Mouse (Mus musculus) gastrocnemius, postnatal 14 days (tissue): ENCODE measurements around the gene Fgd6. TPM values are rescaled to one million over a fixed set of nuclear protein-coding genes. Genes with fewer than 3 reads are reported as not detected.

Source experiments
- DNase-seq: peaks from one replicate; pipeline ENCODE4 v3.0.0; 2021; ENCODE audit warnings: mixed read lengths
- intact Hi-C: fragments of 180-260 bp; cut with DNase I; formaldehyde crosslinking; loops from one replicate; pipeline ENCODE4 v1.15.1; 2025; ENCODE audit warnings: low total_unique reads
- total RNA-seq, 2 experiments: library from RNA; stranded (reverse); gene quantifications; 2 replicates each; pipeline ENCODE4 v1.2.3; 2021

Gene Fgd6
- total RNA-seq, 2 experiments from 2014 or later, result 2.1 to 2.5 TPM

DNA sequence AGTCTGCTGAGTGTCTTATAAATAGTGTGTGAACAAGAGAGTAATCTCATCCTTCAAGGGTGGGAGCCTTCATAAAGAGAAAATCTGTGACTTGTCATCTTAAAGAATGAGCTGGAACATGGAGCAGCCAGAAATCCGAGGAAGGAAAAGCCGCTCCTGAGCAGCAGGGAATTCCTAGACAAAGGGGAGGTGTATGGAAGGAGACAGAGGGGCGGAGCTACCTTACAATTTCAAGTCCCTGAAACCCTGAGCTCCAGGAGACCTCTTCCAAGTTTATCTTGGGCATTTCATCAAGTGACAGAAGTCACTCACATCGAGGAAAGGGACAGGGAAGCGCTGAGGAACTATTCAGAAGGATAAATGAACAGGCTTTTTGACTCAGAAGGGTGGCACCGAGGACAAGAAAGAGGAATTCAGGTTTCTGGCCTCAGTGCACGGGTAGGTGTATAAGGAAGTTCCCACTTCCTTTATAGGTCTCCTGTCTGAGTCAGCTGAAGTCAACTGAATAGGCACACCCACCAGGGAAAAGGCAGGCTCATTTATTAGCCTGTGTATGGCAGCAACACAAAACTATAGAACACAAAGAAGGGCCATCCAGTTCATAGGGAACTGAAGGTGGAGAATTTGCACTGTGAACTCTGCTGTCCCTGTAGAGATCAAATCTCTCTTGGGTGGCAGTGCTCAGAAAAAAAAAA is 46.4 kb downstream of the Fgd6 start:
- DNase-seq, result no peak

DNA sequence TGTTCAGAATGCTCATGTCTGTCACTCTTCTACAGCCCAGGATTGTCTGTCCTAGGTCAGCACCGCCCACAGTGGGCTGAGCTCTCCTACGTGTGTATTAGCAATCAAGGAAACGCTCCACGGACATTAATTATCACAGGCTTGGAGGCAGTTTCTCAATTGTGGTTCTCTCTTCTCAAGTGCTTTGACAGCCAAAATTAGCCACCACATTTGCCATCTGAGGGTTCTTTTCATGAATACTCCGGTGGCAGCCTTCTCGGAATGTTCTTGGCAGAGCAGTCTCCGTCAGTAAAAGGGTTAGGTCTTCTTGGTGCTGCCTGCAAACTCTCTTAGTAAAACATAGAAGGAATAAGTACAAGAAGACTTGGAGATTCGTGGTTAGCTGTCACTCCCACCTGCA is 50.5 kb downstream of the Fgd6 start:
- intact Hi-C loops, result no loop called here
- no peak for DNase-seq

More for the DNA sequence above, 46.4 kb downstream of the Fgd6 start:
- intact Hi-C loops, result no loop called here

GRCm38 (mm10) chr10:94087367-94088077 is 51.7 kb downstream of the Fgd6 start:
- no peak for DNase-seq
- intact Hi-C loops, result no loop called here

GRCm38 (mm10) chr10:94090032-94090431 is 54.2 kb downstream of the Fgd6 start:
- intact Hi-C loops, result no loop called here
- DNase-seq, result no peak

DNA sequence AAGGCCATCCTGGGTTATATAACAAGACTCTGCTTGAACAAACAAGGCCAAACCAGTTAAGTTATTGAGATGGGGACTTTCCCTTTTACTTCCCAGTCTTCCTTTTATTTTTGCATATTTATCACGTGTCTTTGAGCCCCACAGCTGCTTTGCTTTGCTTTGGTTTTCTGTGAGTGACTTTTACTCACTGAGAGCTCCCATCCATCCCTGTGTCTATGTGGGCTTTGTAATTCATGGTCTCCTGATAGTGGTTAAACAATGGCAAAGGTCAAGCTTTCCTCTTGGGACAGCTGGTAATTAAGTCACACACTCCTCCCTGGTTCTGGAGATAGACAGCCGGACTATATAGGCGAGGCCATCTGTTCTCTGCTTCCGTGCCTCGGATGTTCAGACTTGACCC is 57.7 kb downstream of the Fgd6 start:
- intact Hi-C loops, result no loop called here
- DNase-seq, result no peak

DNA sequence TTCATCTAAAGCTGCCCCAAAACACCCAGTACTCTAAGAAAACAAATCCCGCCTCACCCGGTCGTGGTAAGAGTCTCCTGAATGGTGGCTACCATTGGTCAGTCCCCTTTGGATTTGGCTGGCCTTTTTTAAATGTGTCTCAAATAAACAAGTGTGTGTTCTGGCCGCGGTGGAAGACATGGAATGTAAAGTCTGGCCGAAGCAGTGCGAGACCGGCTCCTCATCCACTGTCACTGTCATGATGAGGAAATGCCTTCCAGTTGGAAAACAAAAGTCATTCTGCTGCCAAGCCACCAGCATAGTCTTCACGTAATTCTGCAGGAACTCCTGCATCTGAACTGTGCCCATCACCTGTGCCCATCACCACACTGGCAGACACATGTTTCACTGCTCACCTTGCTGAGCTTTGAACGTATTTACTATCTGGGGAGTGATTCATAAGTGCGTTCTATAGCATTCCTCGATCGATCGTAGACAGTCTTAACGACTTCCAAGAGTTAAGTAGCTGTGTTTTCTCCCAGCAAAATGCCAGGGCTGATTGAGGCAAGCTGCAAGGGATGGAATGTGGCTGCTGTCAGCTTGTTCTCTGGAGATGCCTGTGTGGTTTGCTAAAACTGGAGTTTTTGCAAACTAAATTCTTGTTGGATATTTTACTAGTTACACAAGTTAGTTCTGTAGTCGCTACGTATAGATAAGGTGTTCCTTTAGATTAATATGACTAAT is 60.1 kb downstream of the Fgd6 start:
- DNase-seq, result no peak
- intact Hi-C loops, result no loop called here

DNA sequence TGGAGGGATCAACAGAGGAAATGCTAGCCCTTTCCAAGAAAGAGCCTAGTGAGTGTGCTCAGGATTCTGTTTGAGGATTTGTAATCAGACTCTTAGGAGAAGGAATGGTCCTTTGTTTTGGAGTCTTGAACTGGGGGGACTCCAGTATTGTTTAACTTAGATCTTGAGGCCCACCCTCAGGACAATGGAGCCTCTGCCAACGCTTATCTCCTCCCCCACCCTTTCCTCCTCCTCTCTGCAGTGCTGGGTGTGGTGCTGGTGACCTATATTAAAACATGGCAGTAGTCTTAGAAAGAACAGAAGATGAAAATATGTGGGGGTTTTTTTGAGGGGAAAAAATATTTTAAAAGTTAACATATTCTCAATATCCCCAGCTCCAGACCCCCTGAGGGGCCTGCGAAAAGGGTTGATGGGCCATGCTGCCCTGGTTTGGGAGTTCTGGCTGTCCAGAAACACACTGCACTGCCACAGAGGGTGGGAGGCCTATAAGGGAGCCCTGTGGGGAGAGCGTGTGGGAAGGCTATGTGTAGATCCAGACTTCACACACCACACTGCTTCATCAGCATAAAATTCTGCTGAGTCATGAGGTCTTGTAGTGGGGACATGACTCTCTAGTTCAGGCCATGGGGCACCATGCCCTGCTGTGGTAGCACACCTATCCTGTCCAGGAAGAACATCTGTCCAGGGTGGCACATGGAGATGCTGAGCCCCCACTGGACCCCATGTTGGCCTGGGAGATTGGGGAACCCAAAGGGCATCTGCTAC is 61.5 kb downstream of the Fgd6 start:
- intact Hi-C loops, result no loop called here
- DNase-seq, result no peak

DNA sequence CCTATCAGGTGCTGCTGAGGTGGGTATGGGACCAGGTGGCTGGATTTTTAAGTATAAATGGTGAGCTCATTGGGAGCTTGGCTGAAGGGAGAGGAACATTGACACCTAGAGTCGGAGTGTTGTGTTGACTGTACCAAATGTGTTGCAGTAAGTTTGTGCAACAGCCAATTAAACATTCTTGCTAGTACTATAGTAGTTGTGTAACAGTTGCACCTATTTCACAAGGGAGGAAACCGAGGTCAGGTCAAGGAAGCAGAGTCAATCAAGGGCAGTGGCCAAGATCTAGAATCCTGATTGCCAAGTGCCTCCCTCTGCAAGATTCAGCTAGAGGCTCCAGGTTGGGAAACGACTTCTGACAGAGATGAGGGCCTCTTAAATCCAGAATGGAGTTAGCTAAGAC is 62.3 kb downstream of the Fgd6 start:
- intact Hi-C loops, result no loop called here
- no peak for DNase-seq

GRCm38 (mm10) chr10:94105498-94105897 is 69.7 kb downstream of the Fgd6 start:
- no peak for DNase-seq
- intact Hi-C loops, result no loop called here

DNA sequence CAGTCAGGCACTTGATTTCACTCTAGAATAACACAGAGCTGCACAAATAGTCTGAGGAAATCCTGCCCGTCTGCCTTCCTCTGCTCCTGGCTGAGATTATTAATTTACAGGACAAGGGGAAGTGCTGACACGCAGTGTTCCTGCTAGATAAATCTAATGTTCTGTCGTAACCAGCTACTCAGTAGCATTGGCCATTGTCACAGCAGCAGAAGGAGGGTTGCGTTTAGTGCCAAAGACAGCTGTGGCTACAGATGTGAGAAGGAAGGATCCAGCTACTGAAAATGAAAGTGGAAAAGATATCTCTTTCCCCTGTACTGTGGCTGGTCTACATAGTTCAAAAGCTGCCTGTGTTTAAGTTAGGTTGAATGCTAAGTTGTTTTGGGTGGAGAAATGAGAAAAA is 71.4 kb downstream of the Fgd6 start:
- intact Hi-C loops, result no loop called here
- DNase-seq, result no peak

- intact Hi-C loops, result no loop called here
- no peak for DNase-seq
Measured at GRCm38 (mm10) chr10:94107607-94108006, 71.8 kb downstream of the Fgd6 start.

DNA sequence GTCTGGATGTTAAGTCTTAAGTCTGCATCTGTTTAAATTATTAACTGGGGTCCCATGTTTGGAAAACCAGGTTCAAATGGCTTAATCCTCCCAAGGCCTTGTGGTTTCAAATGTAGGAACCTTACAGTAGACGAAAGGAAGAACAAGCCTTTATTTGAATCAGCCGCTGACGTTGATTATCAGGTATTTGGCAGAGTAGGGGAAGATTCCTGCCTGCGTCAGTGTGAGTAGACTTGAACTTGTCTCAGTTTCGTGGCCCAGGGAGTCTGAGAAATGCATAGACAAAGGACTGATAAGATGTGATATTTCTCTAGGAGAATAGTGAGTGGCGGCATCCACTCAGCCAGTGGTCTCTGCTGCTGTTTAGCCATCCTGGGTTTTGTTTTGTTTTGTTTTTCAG is 73.0 kb downstream of the Fgd6 start:
- intact Hi-C loops, result no loop called here
- DNase-seq, result no peak

DNA sequence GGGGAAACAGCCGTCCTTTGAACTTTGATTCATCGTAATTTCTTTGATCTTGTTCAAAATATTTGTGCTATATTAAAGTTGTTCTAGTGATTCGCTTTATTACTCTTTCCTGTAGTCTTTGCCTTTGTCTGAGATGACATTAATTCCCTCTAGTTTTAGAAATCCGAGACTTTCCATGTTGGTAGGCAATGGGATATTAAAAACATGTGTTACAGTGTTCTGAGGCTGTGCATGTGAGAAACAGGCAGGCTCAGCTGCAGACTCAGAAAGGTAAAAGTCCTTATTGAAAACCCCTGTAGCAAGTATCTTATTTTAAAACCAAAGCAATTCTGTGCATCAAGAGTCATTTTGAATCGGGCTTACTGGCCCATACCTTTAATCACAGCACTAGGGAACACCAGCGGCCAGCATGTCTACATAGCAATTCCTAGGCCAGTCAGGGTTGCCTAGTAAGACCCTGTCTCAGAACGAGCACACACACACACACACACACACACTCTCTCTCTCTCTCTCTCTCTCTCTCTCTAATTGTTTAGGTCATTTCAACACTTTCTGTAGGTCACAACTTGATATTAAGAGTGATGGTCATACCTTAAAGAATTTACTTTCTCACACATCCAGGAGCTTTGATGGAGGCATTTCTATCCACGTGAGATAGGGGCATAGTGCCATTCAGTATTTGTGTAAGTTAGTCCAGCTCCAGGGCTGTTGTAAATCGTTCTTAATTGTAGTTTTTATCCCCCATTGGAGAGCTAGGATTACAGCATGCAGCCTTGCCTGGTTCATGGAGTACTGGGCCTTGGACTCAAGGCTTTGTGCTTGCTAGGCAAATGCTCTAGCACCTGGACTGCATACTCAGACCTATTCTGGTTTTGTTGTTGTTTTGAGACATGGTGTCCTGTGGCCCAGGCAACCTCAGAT is 75.3 kb downstream of the Fgd6 start:
- intact Hi-C loops, result no loop called here
- no peak for DNase-seq

- intact Hi-C loops, result no loop called here
- no peak for DNase-seq
Measured at GRCm38 (mm10) chr10:94112207-94112606, 76.4 kb downstream of the Fgd6 start.

GRCm38 (mm10) chr10:94115893-94116599 is 80.2 kb downstream of the Fgd6 start:
- peak; percentile 69 for DNase-seq
- intact Hi-C loops, result loop anchor here (5.0 kb wide), 3 partner anchors 79 to 299 kb away; partner anchors contain the start of genes Fgd6 and Vezt

GRCm38 (mm10) chr10:94116781-94117340 is 81.1 kb downstream of the Fgd6 start:
- intact Hi-C loops, result loop anchor here (5.0 kb wide), 3 partner anchors 80 to 300 kb away; partner anchors contain the start of genes Fgd6 and Vezt
- no peak for DNase-seq

DNA sequence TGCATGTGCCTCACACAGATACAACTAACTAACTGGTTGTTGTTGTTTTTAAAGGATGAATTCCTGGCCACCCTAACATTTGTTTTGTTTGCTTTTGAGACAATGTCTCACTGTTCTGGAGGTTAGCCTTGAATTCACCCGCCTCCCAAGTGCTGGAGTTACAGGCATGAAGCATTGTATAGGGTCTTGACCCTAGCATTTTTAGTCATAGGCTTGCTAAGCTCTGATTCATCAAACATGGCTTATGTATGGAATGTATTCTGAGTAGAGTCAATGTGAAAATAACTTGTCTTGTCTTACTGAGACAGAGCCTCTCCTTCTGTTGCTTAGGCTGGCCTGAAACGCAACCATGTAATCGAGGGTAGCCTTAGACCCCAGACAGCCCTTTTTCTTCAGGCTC is 82.1 kb downstream of the Fgd6 start:
- DNase-seq, result no peak
- intact Hi-C loops, result loop anchor here (5.0 kb wide), 3 partner anchors 81 to 301 kb away; partner anchors contain the start of genes Fgd6 and Vezt

DNA sequence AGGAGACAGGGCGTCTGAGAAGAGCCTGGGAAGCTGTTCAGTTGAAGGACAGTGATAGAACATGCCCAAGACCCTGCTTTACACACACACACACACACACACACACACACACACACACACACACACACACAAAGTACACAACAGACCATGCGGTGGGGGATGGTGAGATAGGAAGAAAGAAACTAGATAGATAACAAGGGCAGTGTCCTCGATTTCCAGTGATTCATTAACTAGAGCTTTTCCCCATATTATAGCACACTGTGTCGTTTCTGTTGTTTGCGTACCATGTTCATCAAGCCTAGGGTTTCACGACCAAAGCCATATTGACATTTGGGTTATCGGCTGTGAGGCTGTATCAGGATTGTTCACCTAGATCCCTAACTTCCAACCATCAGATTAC is 83.2 kb downstream of the Fgd6 start:
- DNase-seq, result no peak

More for the DNA sequence above, 83.2 kb downstream of the Fgd6 start:
- intact Hi-C loops, result loop anchor here (5.0 kb wide), 3 partner anchors 82 to 302 kb away; partner anchors contain the start of genes Fgd6 and Vezt
